Mouse (Mus musculus) myocyte (in vitro differentiated cells): ENCODE measurements around the gene Ccnt1. TPM values are rescaled to one million over a fixed set of nuclear protein-coding genes. Genes with fewer than 3 reads are reported as not detected.

Experiments used
- H3K27me3 ChIP-seq: one replicate; pipeline ENCODE4 v1.6.1; 2011; ENCODE audit not compliant: control insufficient read depth, insufficient read depth, insufficient read length
- H3K36me3 ChIP-seq: one replicate; pipeline ENCODE4 v1.6.1; 2011; ENCODE audit not compliant: control insufficient read depth, insufficient read depth
- H3K4me2 ChIP-seq: one replicate; pipeline ENCODE4 v1.6.1; 2011; ENCODE audit warnings: low read depth, control low read depth
- H3K4me3 ChIP-seq: one replicate; pipeline ENCODE4 v1.5.1; 2011; ENCODE audit warnings: mild to moderate bottlenecking, control low read depth, moderate library complexity
- H3K79me2 ChIP-seq: one replicate; pipeline ENCODE4 v1.6.1; 2011; ENCODE audit not compliant: control insufficient read depth, insufficient read depth
- H3ac ChIP-seq: one replicate; pipeline ENCODE4 v1.6.1; 2011; ENCODE audit not compliant: control insufficient read depth, insufficient read length
- CEBPB ChIP-seq: IDR thresholded peaks from 2 replicates; pipeline ENCODE4 v1.6.1; 2011; ENCODE audit warnings: mild to moderate bottlenecking, moderate library complexity; ENCODE audit not compliant: poor library complexity, insufficient read depth, severe bottlenecking
- E2F4 ChIP-seq: IDR thresholded peaks from one replicate; pipeline ENCODE4 v1.6.1; 2011; ENCODE audit warnings: mild to moderate bottlenecking, control low read depth, moderate library complexity; ENCODE audit not compliant: insufficient read depth
- MAX ChIP-seq: IDR thresholded peaks from one replicate; pipeline ENCODE4 v1.6.1; 2011; ENCODE audit warnings: low read depth, mild to moderate bottlenecking, control low read depth
- MYOD1 ChIP-seq, 3 experiments: IDR thresholded peaks; one replicate each; pipeline ENCODE4 v1.6.1; 2011; ENCODE audit warnings: control low read depth in 2 of 3, low read depth in 2 of 3, mild to moderate bottlenecking in 2 of 3, moderate library complexity in 1 of 3; ENCODE audit not compliant: insufficient read length in 2 of 3, control insufficient read depth in 1 of 3
- MYOG ChIP-seq, 3 experiments: IDR thresholded peaks; one replicate each; pipeline ENCODE4 v1.6.1; 2011; ENCODE audit warnings: control low read depth in 2 of 3, low read depth in 2 of 3, mild to moderate bottlenecking in 2 of 3; ENCODE audit not compliant: insufficient read length in 2 of 3, control insufficient read depth in 1 of 3, insufficient read depth in 1 of 3
- POLR2A ChIP-seq: IDR thresholded peaks from one replicate; pipeline ENCODE4 v1.6.1; 2011; ENCODE audit warnings: low read depth, mild to moderate bottlenecking, control low read depth, moderate library complexity; ENCODE audit not compliant: insufficient read length
- POLR2AphosphoS2 ChIP-seq: IDR thresholded peaks from one replicate; pipeline ENCODE4 v1.6.1; 2011; ENCODE audit warnings: low read depth, control low read depth; ENCODE audit not compliant: insufficient read length
- REST ChIP-seq: IDR thresholded peaks from one replicate; pipeline ENCODE4 v1.6.1; 2011; ENCODE audit warnings: mild to moderate bottlenecking, control low read depth, moderate library complexity; ENCODE audit not compliant: insufficient read depth, insufficient read length
- SRF ChIP-seq: IDR thresholded peaks from one replicate; pipeline ENCODE4 v1.6.1; 2011; ENCODE audit warnings: low read depth; ENCODE audit not compliant: control insufficient read depth, insufficient read length
- TCF12 ChIP-seq: IDR thresholded peaks from one replicate; pipeline ENCODE4 v1.6.1; 2011; ENCODE audit warnings: mild to moderate bottlenecking, control low read depth; ENCODE audit not compliant: poor library complexity, insufficient read depth, severe bottlenecking
- TCF3 ChIP-seq: IDR thresholded peaks from one replicate; pipeline ENCODE4 v1.6.1; 2011; ENCODE audit warnings: low read depth, control low read depth; ENCODE audit not compliant: insufficient read length
- USF1 ChIP-seq: IDR thresholded peaks from one replicate; pipeline ENCODE4 v1.6.1; 2011; ENCODE audit warnings: low read depth, mild to moderate bottlenecking, control low read depth, moderate library complexity
- polyA plus RNA-seq: library from polyadenylated mRNA; unstranded; fragments of >200 nt; fragmentation: generic; extraction: Trizol; gene quantifications from one replicate; pipeline ENCODE4 v1.2.1, GENCODE M21; 2012; ENCODE audit warnings: missing spikeins

The Ccnt1 gene
- polyA plus RNA-seq, 1 experiment = 12.6 TPM

GRCm38 (mm10) chr15:98585421-98585820 lies 14.7 kb upstream of the Ccnt1 start:
- H3K27me3 ChIP-seq = no peaks in the 10 kb centered on the region
- H3K4me3 ChIP-seq = no peak overlapping the region
- TF ChIP-seq TCF12 (no peak), POLR2A (no peak), REST (no peak), TCF3 (no peak), E2F4 (no peak), CEBPB (no peak), MYOG (IDR thresholded peaks at IDR 0.05; ENCODE audit: control insufficient read depth in 1 of 3, insufficient read depth in 1 of 3, insufficient read length in 2 of 3, low read depth in 2 of 3) (no peak), SRF (no peak), USF1 (no peak), MAX (no peak), MYOD1 (IDR thresholded peaks at IDR 0.05; ENCODE audit: control insufficient read depth in 1 of 3, insufficient read length in 2 of 3, low read depth in 2 of 3) (no peak), POLR2AphosphoS2 (no peak)
- H3K4me2 ChIP-seq = no peak overlapping the region
- no peaks in the 10 kb centered on the region for H3K36me3 ChIP-seq
- H3K79me2 ChIP-seq = no peaks in the 10 kb centered on the region
- no peak overlapping the region for H3ac ChIP-seq

DNA sequence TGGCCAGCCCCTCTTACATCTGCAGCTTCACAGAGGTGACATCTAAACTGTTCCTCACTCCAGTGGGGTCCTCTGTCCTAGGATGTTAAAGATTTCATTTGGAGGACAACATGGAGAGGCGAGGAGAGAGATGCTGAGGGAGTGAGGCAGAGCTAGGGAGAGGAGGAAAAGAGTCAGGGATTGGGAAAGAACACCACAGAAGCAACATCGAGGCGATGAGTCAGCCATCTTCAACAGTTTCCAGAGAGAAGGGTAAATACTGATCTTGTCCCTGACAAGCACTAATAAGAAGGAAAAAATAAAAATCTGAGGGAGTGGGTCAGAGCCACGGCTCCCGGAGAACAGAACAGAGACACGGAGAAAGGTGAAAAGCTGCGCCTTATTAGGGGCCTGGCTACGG lies 12.3 kb upstream of the Ccnt1 start:
- Histone ChIP-seq H3K4me3 (no peak overlapping the region), H3K79me2 (no peaks in the 10 kb centered on the region), H3K4me2 (no peak overlapping the region), H3K27me3 (no peaks in the 10 kb centered on the region), H3K36me3 (no peaks in the 10 kb centered on the region), H3ac (no peak overlapping the region)
- TF ChIP-seq USF1 (no peak), MAX (no peak), SRF (no peak), TCF12 (no peak), MYOD1 (IDR thresholded peaks at IDR 0.05; ENCODE audit: control insufficient read depth in 1 of 3, insufficient read length in 2 of 3, low read depth in 2 of 3) (no peak), CEBPB (no peak), POLR2A (no peak), E2F4 (no peak), MYOG (IDR thresholded peaks at IDR 0.05; ENCODE audit: control insufficient read depth in 1 of 3, insufficient read depth in 1 of 3, insufficient read length in 2 of 3, low read depth in 2 of 3) (no peak), POLR2AphosphoS2 (no peak), TCF3 (no peak), REST (no peak)

DNA sequence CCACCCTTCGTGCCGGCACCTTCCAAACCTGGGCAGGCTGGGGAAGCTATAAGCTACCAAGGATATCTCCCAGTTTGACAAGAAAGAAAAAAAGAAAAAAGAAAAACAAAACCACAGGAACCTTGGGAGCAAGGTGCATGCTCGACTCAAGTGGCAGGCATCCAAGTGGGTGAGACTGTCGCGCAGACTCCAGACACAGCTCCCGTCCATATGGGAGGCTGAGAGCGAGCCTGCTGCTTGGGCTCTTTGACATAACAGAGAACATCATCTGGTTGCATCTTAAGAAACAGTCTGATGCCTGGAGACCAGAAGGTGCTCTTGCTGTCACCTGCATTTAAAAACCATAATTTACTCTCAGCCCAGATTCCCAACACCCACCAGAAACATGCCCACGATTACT lies 11.7 kb upstream of the Ccnt1 start:
- H3K36me3 ChIP-seq = no peaks in the 10 kb centered on the region

GRCm38 (mm10) chr15:98579795-98580464 lies 9.2 kb upstream of the Ccnt1 start:
- Histone ChIP-seq H3K4me3 (no peak overlapping the region), H3K36me3 (no peaks in the 10 kb centered on the region), H3K27me3 (no peaks in the 10 kb centered on the region), H3K4me2 (no peak overlapping the region), H3ac (no peak overlapping the region), H3K79me2 (no peaks in the 10 kb centered on the region)
- no peak for TF ChIP-seq POLR2AphosphoS2
- TF ChIP-seq TCF12 = no peak
- no peak for TF ChIP-seq POLR2A
- no peak for TF ChIP-seq SRF
- TF ChIP-seq TCF3 = no peak
- no peak for TF ChIP-seq E2F4
- no peak for TF ChIP-seq MYOD1 (IDR thresholded peaks at IDR 0.05; ENCODE audit: control insufficient read depth in 1 of 3, insufficient read length in 2 of 3, low read depth in 2 of 3)
- no peak for TF ChIP-seq MYOG (IDR thresholded peaks at IDR 0.05; ENCODE audit: control insufficient read depth in 1 of 3, insufficient read depth in 1 of 3, insufficient read length in 2 of 3, low read depth in 2 of 3)
- TF ChIP-seq MAX = no peak
- no peak for TF ChIP-seq USF1
- no peak for TF ChIP-seq REST
- TF ChIP-seq CEBPB = no peak

More for the DNA sequence above, 11.7 kb upstream of the Ccnt1 start:
- no peak overlapping the region for H3K4me3 ChIP-seq
- TF ChIP-seq USF1 (no peak), MYOG (IDR thresholded peaks at IDR 0.05; ENCODE audit: control insufficient read depth in 1 of 3, insufficient read depth in 1 of 3, insufficient read length in 2 of 3, low read depth in 2 of 3) (no peak), E2F4 (no peak), TCF3 (no peak), SRF (no peak), POLR2A (no peak)
- H3K27me3 ChIP-seq = no peaks in the 10 kb centered on the region
- no peak overlapping the region for H3K4me2 ChIP-seq
- H3ac ChIP-seq = no peak overlapping the region
- H3K79me2 ChIP-seq = no peaks in the 10 kb centered on the region

- Histone ChIP-seq H3K27me3 (no peaks in the 10 kb centered on the region), H3K36me3 (no peaks in the 10 kb centered on the region), H3K4me3 (no peak overlapping the region), H3ac (no peak overlapping the region), H3K79me2 (no peaks in the 10 kb centered on the region), H3K4me2 (no peak overlapping the region)
- TF ChIP-seq MAX = no peak
- no peak for TF ChIP-seq MYOD1 (IDR thresholded peaks at IDR 0.05; ENCODE audit: control insufficient read depth in 1 of 3, insufficient read length in 2 of 3, low read depth in 2 of 3)
- no peak for TF ChIP-seq TCF3
- TF ChIP-seq POLR2AphosphoS2 = no peak
- TF ChIP-seq REST = no peak
- no peak for TF ChIP-seq USF1
- TF ChIP-seq SRF = no peak
- TF ChIP-seq TCF12 = no peak
- no peak for TF ChIP-seq MYOG (IDR thresholded peaks at IDR 0.05; ENCODE audit: control insufficient read depth in 1 of 3, insufficient read depth in 1 of 3, insufficient read length in 2 of 3, low read depth in 2 of 3)
- TF ChIP-seq E2F4 = no peak
- no peak for TF ChIP-seq CEBPB
- no peak for TF ChIP-seq POLR2A
Observed at GRCm38 (mm10) chr15:98579310-98579709, 8.6 kb upstream of the Ccnt1 start.
